Mouse (Mus musculus) bone marrow macrophage, adult 2 months (primary cell): ENCODE data around the gene Fam155a. TPM values are rescaled to one million over a fixed set of nuclear protein-coding genes. Genes with fewer than 3 reads are reported as not detected.

Experiments used
- H3K27ac ChIP-seq: 2 replicates; pipeline ENCODE4 v1.5.1; 2012; ENCODE audit warnings: low read depth, low read length; ENCODE audit not compliant: insufficient read depth
- H3K4me1 ChIP-seq: 2 replicates; pipeline ENCODE4 v1.6.1; 2012; ENCODE audit warnings: low read length; ENCODE audit not compliant: control insufficient read depth, insufficient read depth
- H3K4me3 ChIP-seq: 2 replicates; pipeline ENCODE4 v1.5.1; 2012; ENCODE audit warnings: mild to moderate bottlenecking, low read length, moderate library complexity; ENCODE audit not compliant: insufficient read depth
- CTCF ChIP-seq: IDR thresholded peaks from 2 replicates; pipeline ENCODE4 v1.5.1; 2012; ENCODE audit warnings: low read depth, mild to moderate bottlenecking, low read length, moderate library complexity
- POLR2A ChIP-seq: IDR thresholded peaks from 2 replicates; pipeline ENCODE4 v1.6.1; 2012; ENCODE audit warnings: mild to moderate bottlenecking, low read depth, low read length, borderline replicate concordance
- polyA plus RNA-seq: library from polyadenylated mRNA; stranded (reverse); fragments of >200 nt; gene quantifications from 2 replicates; pipeline ENCODE4 v1.2.4, GENCODE M21; 2012; ENCODE audit not compliant: missing spikeins, insufficient read depth, insufficient read length

Gene Fam155a
- polyA plus RNA-seq, 1 experiment = not detected

DNA sequence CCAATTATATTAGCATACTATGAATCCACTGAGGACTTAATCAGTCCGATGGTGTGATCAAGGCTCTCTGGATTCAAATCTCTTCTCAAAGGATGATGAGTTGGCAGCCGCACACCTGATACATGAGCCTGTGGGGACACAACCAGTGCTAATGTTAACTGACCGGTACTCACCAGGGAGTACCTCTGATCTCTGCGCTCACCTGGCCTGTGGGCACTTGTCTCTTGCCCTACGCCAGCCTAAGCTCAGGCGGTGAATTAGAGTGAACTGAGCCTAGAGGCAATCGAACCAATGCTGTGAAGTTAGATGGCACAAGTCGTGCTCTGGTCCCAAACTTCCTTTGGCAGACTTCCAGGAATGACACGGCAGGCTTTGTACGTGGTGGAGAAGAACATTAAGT, 9.4 kb upstream of the Fam155a start:
- TF ChIP-seq CTCF = no peak
- no peak for TF ChIP-seq POLR2A
- H3K27ac ChIP-seq = no peak overlapping the region
- no peaks in the 10 kb centered on the region for H3K4me1 ChIP-seq
- no peak overlapping the region for H3K4me3 ChIP-seq

DNA sequence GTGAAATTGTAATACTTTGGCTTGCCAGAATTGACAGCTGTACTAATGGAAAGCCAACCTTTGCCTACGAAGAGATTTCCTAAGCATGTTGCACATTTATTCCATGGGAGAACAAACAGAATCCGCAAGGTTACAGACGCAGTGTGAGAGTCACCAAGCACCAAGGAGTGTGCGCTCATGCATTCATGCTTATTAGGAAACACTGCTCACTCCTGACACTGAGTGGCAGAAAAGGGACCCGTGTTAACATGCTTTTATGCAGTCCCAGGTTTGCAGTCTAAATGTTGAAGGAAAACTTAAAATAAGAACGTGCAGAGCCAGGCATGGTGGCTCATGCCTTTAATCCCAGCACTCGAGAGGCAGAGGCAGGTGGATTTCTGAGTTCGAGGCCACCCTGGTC, 7.2 kb upstream of the Fam155a start:
- no peak for TF ChIP-seq POLR2A
- no peak for TF ChIP-seq CTCF
- H3K4me1 ChIP-seq = no peaks in the 10 kb centered on the region

DNA sequence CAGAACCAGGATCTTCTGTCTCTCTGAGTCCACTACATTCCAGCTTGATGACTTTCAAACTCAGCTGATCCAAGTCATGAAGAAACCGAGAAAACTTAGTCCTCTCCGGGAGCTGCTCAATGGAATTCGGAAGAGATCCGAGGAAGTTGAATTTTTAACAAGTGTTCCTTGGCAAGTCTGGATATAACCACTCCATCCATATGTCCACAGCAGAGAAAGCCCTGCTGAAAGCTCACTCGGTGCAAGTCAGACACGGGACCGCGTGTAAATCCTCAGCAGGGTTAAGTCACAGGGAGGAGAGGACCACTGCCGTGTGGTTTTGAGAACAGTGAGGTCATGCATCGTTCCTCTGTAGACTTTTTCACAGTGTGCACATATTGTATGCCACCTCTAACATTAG, 5.9 kb upstream of the Fam155a start:
- H3K4me3 ChIP-seq = no peak overlapping the region
- TF ChIP-seq POLR2A (no peak), CTCF (no peak)
- no peak overlapping the region for H3K27ac ChIP-seq
- H3K4me1 ChIP-seq = no peaks in the 10 kb centered on the region

More for the DNA sequence above, 7.2 kb upstream of the Fam155a start:
- no peak overlapping the region for H3K27ac ChIP-seq
- H3K4me3 ChIP-seq = no peak overlapping the region

DNA sequence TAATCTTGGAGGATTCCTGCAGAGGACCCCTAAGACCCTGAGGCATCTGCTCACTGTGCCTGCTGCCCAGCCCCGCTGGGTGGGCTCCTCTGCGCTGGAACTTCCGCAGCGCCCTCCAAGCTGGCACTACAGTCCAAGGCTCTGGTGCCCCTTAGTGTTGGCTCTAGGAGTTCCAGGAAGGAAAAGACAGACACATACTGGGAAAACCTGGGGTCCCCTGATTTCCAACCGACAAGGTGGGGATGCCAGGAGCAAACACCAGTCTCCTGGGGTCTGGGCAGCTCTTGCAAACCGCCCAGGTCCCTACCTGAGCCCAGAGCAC, 1.5 kb upstream of the Fam155a start:
- no peak overlapping the region for H3K27ac ChIP-seq
- TF ChIP-seq CTCF (no peak), POLR2A (no peak)
- H3K4me3 ChIP-seq = no peak overlapping the region
- H3K4me1 ChIP-seq = no peaks in the 10 kb centered on the region

DNA sequence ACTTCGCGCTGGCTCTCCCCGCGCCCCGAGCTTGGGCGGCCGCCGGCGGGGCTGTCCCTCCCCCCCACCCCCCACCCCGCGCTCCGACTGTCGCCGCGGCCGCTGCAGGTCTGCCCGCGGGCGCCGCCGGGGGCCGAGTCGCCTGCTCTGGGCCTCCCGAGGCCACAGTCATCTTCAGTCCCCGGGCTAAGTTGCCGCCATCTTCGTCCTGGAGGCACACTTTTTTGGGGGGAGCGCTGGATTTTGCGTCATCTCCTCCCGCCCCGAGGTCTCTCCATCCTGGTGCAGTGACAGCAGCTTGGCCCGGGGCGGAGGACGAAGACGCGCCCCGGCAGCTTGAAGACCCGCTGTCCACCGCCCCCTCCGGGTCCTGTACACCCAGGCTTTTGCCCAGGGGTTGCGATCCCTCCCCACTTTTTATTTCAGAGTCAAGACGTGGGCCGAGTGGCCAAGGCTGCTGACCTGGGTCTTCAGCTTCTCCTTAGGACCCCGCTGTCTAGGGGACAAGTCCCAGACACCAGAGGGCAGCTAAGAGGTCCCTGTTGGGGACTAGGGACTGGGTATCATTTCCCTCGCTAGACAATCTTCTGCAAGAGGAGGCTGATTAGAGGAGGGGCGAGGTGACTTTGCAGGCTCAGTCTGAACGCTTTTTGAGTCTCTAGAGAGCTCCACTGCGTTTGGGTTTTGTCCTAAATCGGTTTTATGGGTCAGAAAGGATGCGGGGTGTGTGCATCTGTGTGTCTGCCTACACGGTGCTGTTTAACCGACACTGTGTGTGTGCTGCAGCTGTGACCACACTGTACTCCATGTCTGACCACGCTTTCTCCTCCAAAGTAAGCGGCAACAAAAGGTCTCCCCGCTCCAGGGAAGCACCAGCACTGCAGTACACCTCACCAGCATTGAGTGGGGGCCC, 901 bp upstream of the Fam155a start:
- Histone ChIP-seq H3K4me1 (no peaks in the 10 kb centered on the region), H3K27ac (no peak overlapping the region), H3K4me3 (no peak overlapping the region)
- TF ChIP-seq CTCF (no peak), POLR2A (no peak)

DNA sequence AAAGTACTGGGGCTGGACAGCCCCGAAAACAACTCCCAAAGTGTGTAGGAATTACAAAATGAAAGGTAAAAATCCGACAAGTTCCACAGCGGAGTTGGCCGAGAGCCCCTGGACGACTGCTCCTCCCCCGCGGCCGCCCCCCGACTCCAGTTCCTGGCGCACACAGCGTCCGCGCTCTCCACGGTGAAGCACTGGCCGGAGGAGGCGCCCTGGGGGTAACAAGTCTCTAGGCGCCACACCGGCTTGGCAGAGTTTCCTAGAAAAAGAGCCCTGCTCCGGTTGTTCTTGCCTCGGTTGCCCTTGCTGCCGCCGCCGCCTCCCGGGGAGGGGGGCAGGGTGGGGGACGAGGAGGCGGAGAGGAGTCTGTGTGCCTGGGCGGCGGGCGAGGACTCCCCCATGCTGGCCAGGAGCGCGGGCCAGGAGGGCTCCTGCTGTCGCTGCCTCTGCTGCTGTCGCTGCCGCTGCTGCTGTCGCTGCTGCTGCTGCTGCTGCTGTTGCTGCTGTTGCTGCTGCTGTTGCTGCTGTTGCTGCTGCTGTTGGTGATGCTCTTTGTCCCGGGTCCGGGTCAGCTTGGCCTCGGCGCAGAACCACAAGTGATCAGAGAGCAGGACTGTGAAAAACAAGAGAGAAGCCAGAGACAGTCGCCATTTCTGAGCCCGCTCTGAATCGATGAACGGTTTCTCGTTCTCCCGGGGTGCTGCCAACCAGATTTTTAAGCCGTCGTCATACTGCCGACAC, 531 bp downstream of the Fam155a start:
- Histone ChIP-seq H3K4me1 (no peaks in the 10 kb centered on the region), H3K4me3 (no peak overlapping the region), H3K27ac (no peak overlapping the region)
- TF ChIP-seq POLR2A = no peak
- TF ChIP-seq CTCF = no peak

DNA sequence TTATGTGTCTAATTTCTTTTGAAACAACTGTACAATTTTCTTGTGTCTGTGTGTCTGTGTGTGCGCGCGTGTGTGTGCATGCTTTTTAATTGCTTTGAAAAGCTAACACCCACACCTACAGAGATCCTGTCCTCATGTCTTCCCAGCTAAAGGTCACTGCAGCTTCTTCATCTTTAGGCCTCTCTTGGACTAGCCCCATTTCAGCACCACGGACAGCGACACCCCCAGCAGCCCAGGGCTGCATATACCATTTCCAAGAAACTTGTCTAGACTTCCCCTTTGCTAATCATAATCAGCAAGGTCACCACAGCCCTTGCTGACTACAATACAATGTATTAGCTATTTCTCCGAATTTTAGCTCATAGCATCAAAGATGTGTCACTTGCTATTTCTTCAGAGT, 1.9 kb downstream of the Fam155a start:
- Histone ChIP-seq H3K4me1 (no peaks in the 10 kb centered on the region), H3K4me3 (no peak overlapping the region), H3K27ac (no peak overlapping the region)
- TF ChIP-seq POLR2A (no peak), CTCF (no peak)

DNA sequence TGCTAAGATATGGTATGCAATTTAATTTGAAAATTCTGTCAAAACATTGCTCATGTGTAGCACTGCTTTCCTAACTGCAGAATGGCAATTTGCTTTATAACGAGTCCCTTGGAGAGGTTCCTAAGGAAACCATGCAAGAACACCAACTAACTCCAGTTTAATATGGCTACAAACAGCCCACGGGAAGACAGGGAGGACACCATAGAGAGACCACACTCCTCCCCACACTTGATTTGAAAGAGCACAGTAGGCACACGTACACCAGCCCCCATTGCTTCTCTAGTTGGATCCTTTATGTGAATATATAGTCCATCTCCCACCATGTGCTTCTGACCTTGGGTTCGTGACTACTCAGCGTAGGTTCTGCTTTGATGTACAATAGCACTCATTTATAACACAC, 35.8 kb downstream of the Fam155a start:
- H3K27ac ChIP-seq = no peak overlapping the region
- H3K4me1 ChIP-seq = no peaks in the 10 kb centered on the region
- TF ChIP-seq POLR2A (no peak), CTCF (no peak)
- no peak overlapping the region for H3K4me3 ChIP-seq

DNA sequence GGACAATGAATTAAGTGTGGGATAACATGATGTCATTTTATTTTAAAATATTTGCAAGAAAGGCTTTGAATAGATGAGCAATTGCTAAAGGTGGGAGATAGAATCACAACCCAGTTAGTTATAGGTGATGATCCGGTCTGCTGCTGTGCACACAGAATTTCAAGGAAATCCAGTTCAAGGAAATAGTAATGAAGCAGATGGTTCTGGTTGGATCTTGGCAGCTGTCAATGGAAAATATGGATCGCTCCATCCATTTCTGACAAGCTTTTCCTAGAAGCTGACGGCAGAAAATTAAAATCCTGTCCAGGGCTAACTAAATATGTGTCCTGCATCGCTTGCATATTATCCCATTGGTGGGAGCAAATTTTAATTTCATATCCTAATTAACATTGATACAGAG, 61.2 kb downstream of the Fam155a start:
- H3K27ac ChIP-seq = no peak overlapping the region
- no peaks in the 10 kb centered on the region for H3K4me1 ChIP-seq
- H3K4me3 ChIP-seq = no peak overlapping the region
- TF ChIP-seq POLR2A (no peak), CTCF (no peak)

DNA sequence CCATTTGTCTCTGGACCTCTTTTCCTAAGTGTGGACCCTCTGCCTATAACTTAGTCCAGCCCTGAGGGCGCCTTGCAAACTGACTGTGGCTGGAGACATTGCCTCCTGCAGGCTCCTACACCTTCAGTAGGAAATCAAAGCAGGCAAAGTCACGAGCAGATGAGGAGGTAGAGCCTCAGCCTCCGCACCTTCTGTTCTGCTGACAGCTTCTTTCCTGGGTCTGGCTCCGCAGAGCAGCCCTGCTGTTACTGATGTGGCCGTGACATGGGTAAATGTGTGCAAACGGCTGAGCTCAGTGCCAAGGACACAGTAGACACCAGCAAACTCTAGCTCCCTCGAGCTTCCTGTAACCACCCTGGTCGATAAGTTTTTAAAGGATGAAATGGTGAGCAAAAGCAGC, 63.5 kb downstream of the Fam155a start:
- H3K4me3 ChIP-seq = no peak overlapping the region
- no peaks in the 10 kb centered on the region for H3K4me1 ChIP-seq
- no peak overlapping the region for H3K27ac ChIP-seq
- TF ChIP-seq POLR2A = no peak
- no peak for TF ChIP-seq CTCF
